7 mouse cellular contexts compared by ENCODE assay signal in the genomic region with DNA sequence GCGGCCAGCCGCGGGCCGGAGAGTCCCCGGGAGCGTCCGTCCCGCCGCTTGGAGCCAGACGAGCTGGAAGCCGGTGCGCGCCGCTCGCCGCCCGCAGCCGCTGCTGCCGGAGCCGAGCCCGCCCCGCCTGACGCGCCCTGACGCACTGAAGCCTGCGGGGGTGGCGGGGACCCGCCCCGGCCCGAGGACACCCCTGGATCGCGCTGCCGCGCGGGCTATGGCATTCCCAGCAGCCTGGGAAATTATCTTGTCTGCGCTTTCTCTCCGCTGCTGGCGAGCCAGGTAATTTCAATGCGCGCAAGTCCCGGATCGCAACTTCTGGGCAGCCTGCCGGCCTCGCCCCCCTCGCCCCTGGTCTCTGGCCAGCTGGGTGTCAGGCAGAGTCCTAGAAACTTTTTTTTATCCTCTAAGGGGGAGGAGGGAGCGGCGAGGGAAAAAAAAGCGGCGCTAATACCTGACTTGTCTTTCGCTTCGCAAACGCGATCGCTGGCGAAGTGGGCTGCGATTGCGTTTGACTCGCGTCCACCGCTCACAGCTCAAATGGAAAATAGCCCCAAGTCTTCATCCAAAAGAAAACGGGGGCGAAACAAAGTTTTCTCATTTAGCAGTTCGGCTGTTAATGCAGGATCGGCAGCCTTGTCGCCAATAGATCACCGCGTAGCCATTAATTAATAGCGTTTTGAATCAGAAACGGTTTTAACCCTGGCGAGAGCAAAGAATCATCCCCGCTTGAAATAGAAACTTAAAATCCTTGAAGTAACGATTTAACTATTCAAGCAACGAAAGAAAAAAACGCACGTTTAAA. TPM values are rescaled to one million over a fixed set of nuclear protein-coding genes. Genes with fewer than 3 reads are reported as not detected.
DNase-seq lines count a peak whose midpoint lies in the region; ATAC-seq and TF ChIP-seq lines count a peak whose summit lies in the region.

A gene (minus strand): TSS at position 343 of the 805 bp plus-strand sequence.

- under 1% methylated on average over 69 of the region's 75 CpGs for WGBS in forebrain, embryonic 14.5 days
- under 1% methylated on average over 66 of the region's 75 CpGs for WGBS in hindbrain, embryonic 14.5 days
- under 1% methylated on average over 75 of the region's 75 CpGs for WGBS in liver, embryonic 16.5 days (ENCODE audit: insufficient replicate concordance)
- WGBS in small intestine, adult 2 months, result under 1% methylated on average over 75 of the region's 75 CpGs

- no peak within 1 kb of the TSS for H3K27ac ChIP-seq in ES-Bruce4 (ENCODE audit: insufficient read depth, low read length)
- H3K27ac ChIP-seq in forebrain, embryonic 14.5 days (ENCODE audit: low read depth, low read length), result no peak within 1 kb of the TSS
- H3K27ac ChIP-seq in hindbrain, embryonic 14.5 days, result no peak within 1 kb of the TSS
- no peak within 1 kb of the TSS for H3K27ac ChIP-seq in liver, embryonic 16.5 days (ENCODE audit: low read length)
- H3K27ac ChIP-seq in small intestine, adult 2 months (ENCODE audit: insufficient read depth, low read depth, low read length), result no peak within 1 kb of the TSS

- H3K4me2 ChIP-seq in forebrain, embryonic 14.5 days (ENCODE audit: low read length), result peak within 1 kb of the TSS; percentile 73
- peak within 1 kb of the TSS; percentile 55 for H3K4me2 ChIP-seq in hindbrain, embryonic 14.5 days (replicated peaks)
- peak within 1 kb of the TSS; percentile 60 for H3K4me2 ChIP-seq in liver, embryonic 16.5 days (ENCODE audit: low read depth, low read length)

- peak; percentile 52; the same call in 1 of the 2 replicates for ATAC-seq in forebrain, embryonic 14.5 days
- ATAC-seq in hindbrain, embryonic 14.5 days (ENCODE audit: low FRiP score), result no peak
- ATAC-seq in liver, embryonic 16.5 days (ENCODE audit: low read depth), result no peak

- peaks cover 17% of the 10 kb centered on the region for H3K27me3 ChIP-seq in ES-Bruce4 (ENCODE audit: control insufficient read depth, insufficient read depth, low read length, poor library complexity, severe bottlenecking)
- H3K27me3 ChIP-seq in forebrain, embryonic 14.5 days (replicated peaks; ENCODE audit: control insufficient read depth, insufficient read depth, low read length), result peaks cover 69% of the 10 kb centered on the region
- peaks cover 85% of the 10 kb centered on the region for H3K27me3 ChIP-seq in hindbrain, embryonic 14.5 days (ENCODE audit: control insufficient read depth, insufficient read depth, low read length)
- H3K27me3 ChIP-seq in liver, embryonic 16.5 days (ENCODE audit: control insufficient read depth, insufficient read depth, low read depth, low read length), result peaks cover 45% of the 10 kb centered on the region
- peaks cover 31% of the 10 kb centered on the region for H3K27me3 ChIP-seq in small intestine, adult 2 months (ENCODE audit: control insufficient read depth, insufficient read depth, low read length)

- peak within 1 kb of the TSS; percentile 63 for H3K4me3 ChIP-seq in ES-Bruce4 (ENCODE audit: low read depth, low read length)
- H3K4me3 ChIP-seq in forebrain, embryonic 14.5 days (ENCODE audit: low read depth, low read length), result peak within 1 kb of the TSS; percentile 41
- peak within 1 kb of the TSS; percentile 39 for H3K4me3 ChIP-seq in hindbrain, embryonic 14.5 days (replicated peaks; ENCODE audit: low read length)
- peak within 1 kb of the TSS; percentile 55 for H3K4me3 ChIP-seq in liver, embryonic 16.5 days (ENCODE audit: low read depth, low read length)
- peak within 1 kb of the TSS; percentile 50 for H3K4me3 ChIP-seq in small intestine, adult 2 months (ENCODE audit: low read depth, low read length)

- peak; percentile 29 for DNase-seq in WW6 (ENCODE audit: low read depth, low spot score)
- DNase-seq in forebrain, embryonic 14.5 days (ENCODE audit: low spot score), result peak; percentile 54
- DNase-seq in hindbrain, embryonic 14.5 days (ENCODE audit: low spot score), result peak; percentile 32
- DNase-seq in thymus, postnatal 10 days (ENCODE audit: low spot score in 2 of 2), result no peak

- TF ChIP-seq CTCF in ES-Bruce4 (IDR thresholded peaks at IDR 0.05; ENCODE audit: low read depth, low read length), result no peak
- no peak for TF ChIP-seq CTCF in small intestine, adult 2 months (IDR thresholded peaks at IDR 0.05; ENCODE audit: extremely low read depth, insufficient read length, insufficient replicate concordance, low read depth, low read length)

- H3K9ac ChIP-seq in ES-Bruce4 (ENCODE audit: low read depth, poor library complexity, severe bottlenecking), result peak within 1 kb of the TSS; percentile 30
- peak within 1 kb of the TSS; percentile 32; the same call in 1 of the 2 replicates for H3K9ac ChIP-seq in forebrain, embryonic 14.5 days (ENCODE audit: low read length)
- no peak within 1 kb of the TSS; the same call in 1 of the 2 replicates for H3K9ac ChIP-seq in hindbrain, embryonic 14.5 days
- no peak within 1 kb of the TSS for H3K9ac ChIP-seq in liver, embryonic 16.5 days (ENCODE audit: low read depth, low read length)

- H3K4me1 ChIP-seq in ES-Bruce4 (ENCODE audit: control insufficient read depth, insufficient read depth, low read length), result no peaks in the 10 kb centered on the region
- H3K4me1 ChIP-seq in forebrain, embryonic 14.5 days (ENCODE audit: control insufficient read depth, insufficient read depth, low read length), result no peaks in the 10 kb centered on the region
- no peaks in the 10 kb centered on the region for H3K4me1 ChIP-seq in hindbrain, embryonic 14.5 days (replicated peaks; ENCODE audit: control insufficient read depth, insufficient read depth, low read length)
- H3K4me1 ChIP-seq in liver, embryonic 16.5 days (ENCODE audit: control insufficient read depth, low read depth, low read length), result no peaks in the 10 kb centered on the region
- no peaks in the 10 kb centered on the region for H3K4me1 ChIP-seq in small intestine, adult 2 months (ENCODE audit: control insufficient read depth, insufficient read depth, insufficient read length, low read length)

- no peak for TF ChIP-seq EP300 in ES-Bruce4 (IDR thresholded peaks at IDR 0.05; ENCODE audit: insufficient read depth, low read depth, low read length)

- TF ChIP-seq POLR2A in ES-Bruce4 (IDR thresholded peaks at IDR 0.05; ENCODE audit: insufficient read depth, low read length), result no peak
- no peak for TF ChIP-seq POLR2A in small intestine, adult 2 months (IDR thresholded peaks at IDR 0.05; ENCODE audit: low read depth, low read length)

- H3K9me3 ChIP-seq in ES-Bruce4 (replicated peaks; ENCODE audit: control insufficient read depth, insufficient read depth, low read length, poor library complexity, severe bottlenecking), result no peaks in the 10 kb centered on the region
- H3K9me3 ChIP-seq in forebrain, embryonic 14.5 days (replicated peaks; ENCODE audit: control insufficient read depth, low read length), result peaks cover 21% of the 10 kb centered on the region
- H3K9me3 ChIP-seq in hindbrain, embryonic 14.5 days (ENCODE audit: control insufficient read depth, low read length), result peaks cover 61% of the 10 kb centered on the region
- H3K9me3 ChIP-seq in liver, embryonic 16.5 days (replicated peaks; ENCODE audit: control insufficient read depth, low read length), result peaks cover 5% of the 10 kb centered on the region

- no peaks in the 10 kb centered on the region for H3K36me3 ChIP-seq in ES-Bruce4 (ENCODE audit: control insufficient read depth, insufficient read depth, low read length, poor library complexity, severe bottlenecking)
- H3K36me3 ChIP-seq in forebrain, embryonic 14.5 days (ENCODE audit: control insufficient read depth, insufficient read depth, low read length), result no peaks in the 10 kb centered on the region
- no peaks in the 10 kb centered on the region for H3K36me3 ChIP-seq in hindbrain, embryonic 14.5 days (replicated peaks; ENCODE audit: control insufficient read depth, insufficient read depth)
- no peaks in the 10 kb centered on the region for H3K36me3 ChIP-seq in liver, embryonic 16.5 days (ENCODE audit: control insufficient read depth, insufficient read depth)
- H3K36me3 ChIP-seq in small intestine, adult 2 months (ENCODE audit: control insufficient read depth, insufficient read depth, low read length), result no peaks in the 10 kb centered on the region

RNA-seq across cellular contexts. Expression of the gene that starts here (rescaled TPM):
- polyA plus RNA-seq in ES-Bruce4 (2011; ENCODE audit: insufficient read depth, insufficient read length, low read depth, missing spikeins), result not detected in 2 replicates
- polyA plus RNA-seq in forebrain, embryonic 14.5 days (2014; fragmentation: Nextera tagmentation; extraction: Ambion mirVana), result 0.18 and 0.20 TPM in 2 replicates
- polyA plus RNA-seq in hindbrain, embryonic 14.5 days (2014; fragmentation: Nextera tagmentation; extraction: Ambion mirVana), result 0.20 and 0.53 TPM in 2 replicates
- 0.21 and 0.38 TPM in 2 replicates for polyA plus RNA-seq in liver, embryonic 16.5 days (2015; fragmentation: Nextera tagmentation; extraction: Ambion mirVana)
- polyA plus RNA-seq in small intestine, adult 2 months (2012; rRNA removed), result not detected in 2 replicates

Comparison
In these comparisons a context has a peak if more than half of its experiments do, and no peak if none do; other contexts are left out.
1. Peak in DNase-seq, ATAC-seq, H3K4me3 ChIP-seq, H3K9ac ChIP-seq and H3K4me2 ChIP-seq in forebrain, embryonic 14.5 days; RNA of the gene not detected or under 1 TPM.
2. Peak in DNase-seq, H3K4me3 ChIP-seq and H3K4me2 ChIP-seq in hindbrain, embryonic 14.5 days; RNA of the gene not detected or under 1 TPM.